Mouse (Mus musculus) Muller cell, postnatal 12 days (primary cell): ENCODE measurements around the gene Tsnax.

Source experiments
- DNase-seq: peaks from one replicate; pipeline ENCODE4 v3.0.0-alpha.2; 2015; ENCODE audit errors: inconsistent ontology term

Tsnax gene

DNA sequence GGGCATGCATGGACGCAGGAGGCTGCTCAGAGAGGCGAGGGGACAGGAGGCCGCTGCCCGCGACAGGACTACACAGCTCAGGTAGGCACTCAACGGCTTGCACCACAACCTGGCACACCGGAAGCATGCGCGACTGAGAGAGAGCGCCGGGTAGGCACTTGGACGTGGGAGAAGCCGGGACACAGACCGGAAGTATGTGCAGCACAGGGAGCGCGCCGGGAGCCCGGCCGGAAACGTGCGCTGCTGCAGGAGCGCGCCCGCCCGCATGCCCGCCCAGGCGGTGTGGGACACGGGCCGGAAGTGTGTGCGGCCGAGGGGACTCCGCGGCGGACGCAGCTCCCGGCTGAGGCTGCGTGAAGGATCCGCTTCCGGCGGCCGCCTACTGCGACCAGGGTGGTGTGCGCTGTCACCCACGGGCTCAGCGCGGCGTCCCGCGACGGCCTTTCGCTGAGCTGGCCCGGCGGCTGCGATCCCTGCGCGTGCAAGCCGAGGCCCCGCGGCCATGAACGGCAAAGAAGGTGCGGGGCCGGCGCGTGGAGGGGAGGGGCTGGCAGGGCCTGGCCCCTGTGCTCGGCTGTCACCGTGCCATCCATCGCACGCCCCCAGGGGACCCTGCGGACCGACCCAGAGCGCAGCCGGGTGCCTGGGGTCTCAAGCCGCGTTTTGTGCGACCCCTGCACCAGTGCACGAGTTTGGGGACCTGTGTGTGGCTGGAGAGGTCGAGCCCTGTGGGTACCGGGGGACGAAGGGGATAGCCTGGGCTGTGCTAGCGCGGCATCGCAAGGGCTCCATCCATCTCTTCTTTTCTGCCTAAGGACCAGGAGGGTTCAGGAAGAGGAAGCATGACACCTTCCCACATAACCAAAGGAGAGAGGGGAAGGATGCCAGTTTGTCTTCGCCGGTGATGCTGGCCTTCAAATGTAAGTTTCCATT is at the start of gene Tsnax:
Tsnax (plus strand) TSS at position 303 of the 933 bp plus-strand sequence.
- peak; percentile 93 for DNase-seq

DNA sequence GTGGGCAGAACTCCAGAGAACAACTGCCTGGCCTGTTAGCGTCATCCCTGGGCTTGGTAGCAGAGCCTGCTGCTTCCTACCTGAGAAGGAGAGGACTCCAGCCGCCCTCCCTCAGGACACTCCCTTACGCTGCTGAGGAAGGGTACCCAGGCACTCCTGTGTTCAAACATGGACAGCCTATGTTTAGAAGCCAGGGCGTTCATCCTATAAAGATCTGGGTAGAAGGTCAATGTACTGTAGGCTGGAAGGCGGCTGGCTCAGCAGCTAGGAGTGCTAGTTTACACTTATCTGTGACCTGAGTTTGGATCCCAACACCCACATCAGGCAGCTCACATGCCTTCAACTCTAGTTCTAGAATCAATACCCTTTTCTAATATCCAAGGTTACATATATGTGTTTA is 49.6 kb upstream of the Tsnax start:
- no peak for DNase-seq

DNA sequence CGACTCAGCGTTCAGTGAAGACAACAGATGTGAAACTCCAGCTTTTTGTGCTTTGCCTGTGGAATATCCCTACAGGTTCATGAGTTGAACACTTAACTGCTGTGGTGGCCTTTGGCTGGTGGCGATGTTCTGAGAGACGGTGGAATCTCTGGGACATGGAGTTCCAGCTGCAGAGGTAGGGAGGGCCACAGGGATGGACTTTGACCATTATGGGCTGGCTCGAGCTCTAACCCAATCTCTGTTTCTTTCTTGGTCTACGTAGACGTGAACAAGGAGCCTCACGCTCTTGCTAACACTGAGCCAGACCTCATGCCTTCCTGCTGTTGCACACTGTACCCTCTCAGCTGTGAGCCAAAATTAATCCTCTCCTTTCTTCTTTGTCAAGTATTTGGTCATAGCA is 47.8 kb upstream of the Tsnax start:
- DNase-seq, result no peak

DNA sequence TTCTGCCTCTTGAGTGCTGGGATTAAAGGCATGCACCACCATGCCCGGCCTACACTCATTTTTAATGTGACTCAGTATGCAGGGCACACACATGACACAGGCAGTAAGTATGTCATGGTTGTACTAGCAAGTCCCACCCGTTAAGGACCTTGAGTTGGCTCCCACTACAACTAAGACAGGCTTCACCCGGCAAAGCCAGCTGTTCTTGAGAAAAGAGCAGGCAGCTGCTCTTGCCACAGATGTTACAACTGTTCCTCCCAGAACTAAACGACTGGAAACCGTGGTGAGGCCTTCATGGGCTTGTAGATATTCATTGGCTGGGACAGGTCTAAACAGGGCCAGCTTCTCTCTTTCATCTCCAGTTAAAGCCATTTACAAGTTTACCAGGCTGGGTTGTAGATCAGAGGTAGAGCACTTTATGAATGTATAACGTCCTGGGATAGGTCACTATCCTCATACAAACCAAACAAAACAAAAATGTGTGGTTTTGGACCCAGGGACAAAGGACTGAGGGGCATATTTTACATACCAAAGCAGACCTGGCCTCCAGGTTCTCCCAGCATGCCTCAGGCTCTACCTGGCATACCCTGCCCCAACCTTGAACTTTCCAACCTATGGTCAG is 42.4 kb upstream of the Tsnax start:
- no peak for DNase-seq

DNA sequence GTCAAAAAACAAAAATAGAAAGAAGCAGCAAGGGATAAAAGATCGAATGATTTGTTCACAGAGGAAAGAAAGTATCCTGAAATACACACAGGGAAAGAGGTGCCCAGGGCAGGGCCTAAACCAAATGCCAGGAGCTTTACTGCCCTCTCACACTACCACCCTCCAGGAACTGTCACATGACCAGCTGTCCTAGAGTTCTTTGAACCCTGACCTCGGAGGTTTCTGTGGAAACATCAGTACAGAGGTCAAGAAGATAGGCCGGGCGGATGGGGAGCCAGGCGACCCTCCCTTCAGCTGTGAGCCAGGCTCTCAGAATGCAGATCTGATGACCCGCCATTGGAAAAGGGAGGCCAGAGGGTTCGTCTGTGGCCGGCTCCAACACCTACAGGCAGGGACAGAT is 39.6 kb upstream of the Tsnax start:
- DNase-seq, result no peak

DNA sequence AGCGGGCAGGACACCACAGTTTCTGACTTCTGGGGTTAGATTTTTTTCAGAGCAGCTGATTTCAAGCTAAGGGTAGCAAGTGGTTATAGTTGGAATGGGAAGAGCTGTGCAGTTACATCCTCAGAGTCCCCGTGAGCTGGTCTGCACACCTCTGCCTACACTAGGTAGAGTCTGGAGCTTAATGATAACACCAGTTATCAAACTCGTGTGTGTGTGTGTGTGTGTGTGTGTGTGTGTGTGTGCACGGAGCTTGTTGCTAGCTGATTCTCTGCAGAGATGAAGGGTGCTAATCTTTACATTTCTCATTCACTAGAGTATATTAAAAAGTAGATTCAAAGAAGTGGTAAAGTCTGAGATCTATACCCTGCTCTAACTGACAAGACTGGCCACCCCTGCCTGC is 38.5 kb upstream of the Tsnax start:
- no peak for DNase-seq

DNA sequence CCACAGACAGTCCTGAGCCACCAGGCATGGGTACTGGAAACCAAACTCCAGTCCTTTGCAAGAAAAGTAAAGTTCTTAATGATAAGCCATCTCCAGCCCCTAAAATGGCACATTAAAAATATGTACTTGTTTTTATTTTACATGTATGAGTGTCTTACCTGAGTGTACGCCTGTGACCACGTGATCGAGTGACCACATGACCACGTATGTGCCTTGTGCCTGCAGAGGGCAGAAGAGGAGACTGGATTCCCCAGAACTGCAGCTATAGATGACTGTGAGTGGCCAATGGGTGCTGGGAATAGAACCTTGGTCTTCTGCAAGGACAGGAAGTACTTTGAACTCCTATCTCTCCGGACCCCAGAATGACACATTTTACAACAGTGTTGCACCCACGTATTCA is 36.6 kb upstream of the Tsnax start:
- DNase-seq, result no peak

DNA sequence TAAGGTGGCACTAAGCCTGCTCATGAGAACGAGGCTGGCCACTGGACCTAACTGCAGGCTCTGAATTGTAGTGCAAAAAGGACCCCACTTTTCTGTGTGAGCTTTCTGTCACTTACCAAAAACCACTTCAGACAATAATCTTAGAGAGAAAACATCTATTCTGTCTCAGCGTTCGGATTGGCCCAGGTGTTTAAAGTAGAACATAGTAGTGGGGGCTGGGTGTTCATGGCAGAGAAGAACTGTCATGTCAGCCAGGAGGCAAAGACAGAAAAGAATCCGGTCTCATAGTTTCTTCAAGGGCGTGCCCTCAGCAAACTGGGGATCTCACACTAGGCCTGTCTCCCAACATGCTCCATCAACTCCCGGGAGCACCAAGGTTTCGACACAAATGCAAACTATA is 34.8 kb upstream of the Tsnax start:
- DNase-seq, result no peak

DNA sequence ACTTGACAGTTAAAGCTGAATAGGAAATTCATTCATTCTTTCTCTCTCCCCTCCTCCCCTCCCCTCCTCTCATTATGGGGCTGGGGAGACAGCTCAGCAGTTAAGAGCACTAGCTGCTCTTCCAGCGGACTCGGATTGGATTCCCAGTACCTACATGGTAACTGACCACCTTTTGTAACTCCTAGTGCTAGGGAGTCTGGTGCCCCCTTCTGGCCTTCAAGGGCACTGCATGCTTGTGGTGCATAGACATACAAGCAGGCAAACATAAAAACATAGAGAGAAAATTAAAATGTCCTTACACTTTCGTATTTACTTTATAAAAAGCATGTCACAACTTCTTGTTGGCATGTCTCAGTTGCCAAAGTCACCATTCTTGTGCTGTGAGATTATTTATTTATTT is 32.8 kb upstream of the Tsnax start:
- no peak for DNase-seq

DNA sequence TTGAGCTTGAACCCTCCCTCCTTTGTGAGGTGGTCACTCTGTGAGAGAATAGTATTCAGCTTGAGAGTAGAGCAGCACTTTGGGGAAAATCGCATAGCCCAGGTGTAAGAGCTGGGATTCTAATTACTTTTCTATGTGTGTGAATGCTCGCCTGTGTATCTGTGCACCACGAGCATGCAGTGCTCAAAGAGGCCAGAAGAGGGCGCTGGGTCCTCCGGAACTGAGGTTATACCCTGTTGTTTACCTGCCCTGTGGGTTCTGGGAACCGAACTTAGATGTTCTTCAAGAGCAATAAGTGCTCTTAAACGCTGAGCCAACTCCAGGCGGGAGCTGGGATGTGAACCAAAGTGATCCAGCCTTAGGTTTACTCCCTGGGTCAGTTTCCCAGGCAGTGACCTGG is 32.0 kb upstream of the Tsnax start:
- DNase-seq, result no peak

DNA sequence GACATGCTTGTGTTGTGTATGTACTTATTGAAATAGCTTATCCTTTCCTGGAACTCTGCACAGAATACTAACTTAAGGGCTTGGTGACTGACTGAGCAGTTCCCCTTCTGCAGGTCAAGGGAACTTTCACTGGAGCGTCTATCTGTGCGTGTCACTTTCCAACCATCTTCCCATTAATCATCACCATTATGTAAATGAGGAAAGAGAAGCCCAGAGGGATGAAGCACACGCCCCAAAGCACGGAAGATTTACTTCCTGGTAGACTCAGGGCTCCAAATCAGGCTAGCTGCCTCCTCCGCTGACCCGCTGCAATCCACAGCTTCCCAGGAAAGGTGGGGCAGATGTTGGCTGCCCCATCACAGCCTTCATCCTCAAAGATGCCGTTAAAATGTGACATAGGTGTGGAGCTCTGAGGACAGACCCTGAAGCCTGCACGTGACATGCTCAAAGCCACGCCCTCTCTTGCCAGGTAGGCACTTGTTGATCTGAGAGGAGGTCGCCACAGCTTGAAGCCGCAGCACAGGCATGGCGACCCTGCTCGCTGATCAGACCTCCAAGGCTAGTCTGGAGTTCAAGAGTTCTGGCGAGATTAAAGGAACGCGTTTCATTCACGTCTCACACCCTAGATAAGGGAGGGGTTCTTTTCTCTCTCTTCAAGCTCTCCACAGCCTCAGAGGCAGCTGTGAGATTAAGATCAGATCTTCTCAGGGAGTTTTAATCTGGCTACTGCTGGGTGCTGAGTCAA is 21.7 kb upstream of the Tsnax start:
- no peak for DNase-seq

DNA sequence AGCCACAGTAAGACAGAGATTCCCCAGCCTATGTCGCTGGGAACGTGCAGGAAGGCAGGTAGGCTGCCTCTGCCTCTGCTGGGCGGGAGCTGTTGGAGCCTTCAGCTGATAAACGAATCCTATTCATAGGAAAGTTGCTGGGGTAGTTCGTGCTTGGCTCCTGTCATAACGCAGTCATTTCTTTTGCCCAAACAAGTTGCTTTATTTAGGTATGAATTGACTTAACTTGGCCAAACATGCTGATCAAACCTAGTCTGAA is 21.2 kb upstream of the Tsnax start:
- no peak for DNase-seq

DNA sequence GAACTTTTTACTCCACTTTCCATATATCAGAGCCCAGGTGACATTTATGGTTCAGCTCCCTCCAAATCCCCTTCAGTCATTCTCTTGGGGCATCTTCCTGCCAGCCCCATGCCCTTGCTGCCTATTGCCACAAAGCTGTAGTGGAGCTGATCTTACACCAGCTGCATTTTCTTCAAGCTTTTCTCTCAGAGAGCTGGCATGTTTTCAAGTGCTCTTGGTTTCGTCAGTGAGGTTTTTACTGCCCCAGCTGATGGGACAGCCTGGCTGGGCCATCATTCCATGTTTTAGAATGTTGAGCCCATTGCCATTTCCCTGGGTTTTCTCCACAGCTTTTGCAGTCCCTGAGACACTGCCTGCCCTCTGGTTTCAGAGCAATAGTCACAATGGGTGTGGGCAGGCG is 17.0 kb upstream of the Tsnax start:
- no peak for DNase-seq

DNA sequence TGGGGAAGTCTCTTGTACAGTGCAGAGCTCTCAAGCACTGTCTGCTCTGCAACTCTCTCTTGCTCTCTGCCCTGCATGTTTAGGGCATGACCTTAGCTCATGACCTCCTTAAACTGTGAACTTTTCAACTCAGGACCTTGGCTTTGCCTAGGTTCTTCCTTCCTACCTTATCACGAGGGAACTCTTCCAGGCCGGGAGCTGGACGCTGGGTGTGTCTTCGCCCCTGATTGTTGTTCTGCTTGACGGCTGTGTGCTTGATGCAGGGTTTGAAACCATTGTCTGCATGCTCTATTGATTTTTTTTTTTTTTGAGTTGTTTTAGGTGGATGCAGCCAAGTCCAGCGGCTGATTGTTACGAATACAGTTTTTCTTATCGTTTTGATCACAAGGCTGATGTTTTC is 11.3 kb downstream of the Tsnax start:
- DNase-seq, result no peak

DNA sequence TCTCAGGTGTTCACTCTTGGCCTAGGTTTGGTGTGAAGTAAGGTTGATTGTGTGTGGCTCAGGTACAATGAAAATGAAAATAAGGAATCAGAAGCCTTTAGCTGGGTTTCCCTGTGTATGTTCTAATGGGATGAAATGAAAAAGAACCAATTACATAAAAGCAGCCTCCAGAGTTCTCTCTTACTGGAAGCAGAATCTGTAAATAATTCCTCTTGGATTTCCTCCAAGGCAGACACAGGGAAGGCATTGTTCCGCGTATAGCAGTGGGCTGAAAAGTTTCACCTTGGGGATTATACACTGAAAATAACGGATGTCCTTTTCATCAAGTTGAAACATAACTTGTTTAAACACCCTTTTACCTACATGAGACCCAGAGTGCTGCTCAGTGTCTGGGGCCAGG is 14.4 kb downstream of the Tsnax start:
- peak; percentile 67 for DNase-seq

DNA sequence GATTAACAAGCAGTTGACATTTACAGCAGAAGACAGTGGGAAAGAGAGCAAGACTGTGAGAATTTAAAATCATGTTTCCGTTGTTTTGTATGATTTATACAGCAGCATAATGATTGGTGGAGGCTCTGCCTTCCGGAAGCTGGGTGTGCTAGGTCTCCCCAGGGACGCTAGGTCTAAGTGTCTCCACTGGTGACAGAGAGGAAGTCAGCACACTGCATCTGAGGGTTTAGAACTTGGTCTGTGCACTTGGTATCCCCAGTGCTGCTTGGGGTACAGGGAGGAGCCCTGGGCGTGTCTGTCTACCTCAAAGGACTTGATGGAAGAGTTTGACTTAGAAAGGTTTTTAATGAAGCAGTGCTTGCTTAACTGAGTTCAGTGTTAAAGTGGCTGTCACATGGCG is 16.0 kb downstream of the Tsnax start:
- DNase-seq, result no peak

DNA sequence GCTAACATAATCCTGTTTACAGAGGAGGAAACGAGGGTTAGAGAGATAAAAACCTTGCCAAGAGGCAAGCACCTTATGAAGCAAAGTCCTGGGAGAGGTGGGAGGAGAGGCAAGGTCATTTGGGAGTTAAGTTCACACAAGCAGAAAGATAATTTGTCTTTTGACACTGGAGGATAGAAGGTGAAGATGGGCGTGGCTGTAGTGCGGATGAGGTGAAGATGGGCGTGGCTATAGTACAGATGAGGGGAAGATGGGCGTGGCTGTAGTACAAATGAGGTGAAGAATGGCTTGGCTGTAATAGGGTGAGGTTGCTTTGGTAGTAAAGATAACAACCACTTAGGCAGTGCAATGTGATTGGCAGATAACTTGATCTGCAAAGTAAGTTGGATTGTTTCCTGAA is 18.5 kb downstream of the Tsnax start:
- no peak for DNase-seq

DNA sequence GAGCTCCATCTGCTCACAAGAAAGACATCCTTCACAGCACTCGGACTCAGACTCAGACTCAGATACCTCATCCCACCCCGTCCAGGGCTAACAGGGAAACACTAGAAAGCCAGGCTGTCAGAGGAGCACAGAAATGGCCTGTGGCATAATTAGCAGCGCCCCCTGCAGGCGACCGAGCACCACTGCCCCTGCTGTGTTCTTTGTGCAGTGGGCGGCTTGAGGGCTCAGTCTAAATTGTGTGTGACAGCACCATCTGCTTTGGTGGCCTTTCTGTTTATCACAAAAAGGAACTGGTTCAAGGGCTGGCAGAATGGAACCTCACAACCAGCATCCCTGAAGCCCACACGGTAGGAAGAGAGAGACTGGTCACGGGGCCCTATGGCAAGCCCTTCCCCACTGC is 21.9 kb downstream of the Tsnax start:
- peak; percentile 70 for DNase-seq

DNA sequence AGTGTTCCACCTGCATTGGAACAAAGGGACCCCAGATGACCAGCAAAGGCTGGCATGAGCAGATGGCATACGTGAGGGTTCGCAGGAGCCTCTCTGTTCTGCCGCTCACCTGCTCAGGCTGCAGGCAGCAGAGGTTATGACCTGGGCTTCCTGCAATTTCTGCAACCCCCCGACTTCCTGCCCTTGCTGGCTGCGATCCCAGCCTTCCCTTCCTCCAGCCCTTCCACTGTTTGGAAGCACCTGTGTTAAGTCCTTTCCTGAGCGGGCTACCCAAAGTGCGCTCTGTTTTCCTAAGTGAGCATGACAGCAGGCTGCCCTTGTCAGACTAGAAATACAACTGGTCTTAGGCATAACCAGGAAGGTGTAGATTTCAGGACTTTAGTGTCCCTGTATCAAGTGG is 24.3 kb downstream of the Tsnax start:
- DNase-seq, result no peak

DNA sequence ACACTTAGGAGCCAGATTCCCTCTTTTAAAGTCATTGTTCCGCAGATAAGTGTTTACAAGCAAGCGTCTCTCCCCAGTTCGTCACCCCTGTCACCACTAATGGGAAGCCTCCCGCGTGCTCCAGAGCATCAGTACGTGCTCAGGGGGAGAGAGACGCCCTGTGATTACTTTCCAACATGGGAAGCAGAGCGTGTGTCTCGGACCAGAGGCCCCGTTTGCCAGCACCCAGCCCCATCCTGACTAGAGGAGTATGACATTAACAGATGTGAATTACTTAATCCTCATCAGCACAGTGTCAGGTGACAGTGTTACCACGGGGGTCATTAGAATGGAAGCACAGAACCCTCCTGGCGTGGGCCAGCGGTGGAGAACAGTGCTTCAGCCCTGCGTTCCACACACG is 25.9 kb downstream of the Tsnax start:
- no peak for DNase-seq

DNA sequence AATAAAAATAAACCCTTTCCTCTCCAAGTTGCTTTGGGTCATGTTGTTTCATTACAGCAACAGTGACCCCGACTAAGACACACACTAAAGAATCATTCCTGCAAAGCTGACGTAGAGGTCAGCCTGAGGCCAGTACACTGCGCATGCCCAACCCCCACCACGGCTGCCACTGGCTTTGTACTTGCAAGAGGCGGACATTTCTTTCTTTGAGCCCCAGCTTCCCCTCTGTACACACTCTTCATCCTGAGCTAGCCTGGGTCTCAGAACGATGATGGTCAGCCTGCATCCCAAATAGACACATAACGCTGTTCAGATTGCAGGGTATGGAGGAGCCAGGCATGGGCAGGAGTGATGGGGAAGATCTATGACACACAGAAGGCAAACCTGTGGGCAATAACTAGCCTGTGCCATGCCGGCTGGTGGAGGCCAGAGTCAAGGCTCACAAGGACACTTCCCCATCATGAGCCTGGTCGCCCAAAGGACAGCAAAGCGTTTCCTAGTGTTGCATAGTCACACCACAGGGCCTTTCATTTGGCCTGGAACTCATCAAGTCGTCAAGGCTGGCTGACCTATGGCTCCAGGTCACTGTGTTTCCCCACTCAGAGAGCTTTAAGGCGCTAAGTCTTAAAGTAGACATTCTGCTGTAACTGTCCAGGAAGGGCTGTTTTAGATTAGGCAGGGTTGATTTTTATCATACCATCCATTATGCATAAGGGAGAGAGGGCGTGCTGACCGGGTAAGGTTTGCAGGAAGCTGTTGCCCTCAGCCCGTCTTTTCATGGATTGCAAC is 28.0 kb downstream of the Tsnax start:
- no peak for DNase-seq

DNA sequence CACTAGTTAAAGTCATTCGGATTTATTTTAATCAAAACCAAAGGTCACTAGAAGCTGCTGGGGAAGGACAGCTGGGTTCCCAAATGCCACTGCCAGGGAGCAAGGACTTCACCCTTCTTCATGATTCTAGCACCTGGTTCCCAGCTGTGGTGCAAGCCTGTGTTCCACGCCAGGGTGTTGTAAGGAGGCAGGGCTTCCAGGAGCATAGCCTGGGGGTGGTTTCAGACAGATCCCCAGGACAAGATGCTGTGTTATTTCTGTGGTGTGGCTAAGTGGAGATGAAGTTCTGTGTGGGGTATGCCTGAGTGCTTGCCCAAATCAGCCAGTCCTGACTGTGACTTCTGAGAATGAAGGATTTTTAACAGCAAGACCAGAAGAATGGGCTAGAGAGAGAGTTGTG is 28.7 kb downstream of the Tsnax start:
- no peak for DNase-seq
